Mouse (Mus musculus): ENCODE results near the gene Vill.

Vill gene

DNA sequence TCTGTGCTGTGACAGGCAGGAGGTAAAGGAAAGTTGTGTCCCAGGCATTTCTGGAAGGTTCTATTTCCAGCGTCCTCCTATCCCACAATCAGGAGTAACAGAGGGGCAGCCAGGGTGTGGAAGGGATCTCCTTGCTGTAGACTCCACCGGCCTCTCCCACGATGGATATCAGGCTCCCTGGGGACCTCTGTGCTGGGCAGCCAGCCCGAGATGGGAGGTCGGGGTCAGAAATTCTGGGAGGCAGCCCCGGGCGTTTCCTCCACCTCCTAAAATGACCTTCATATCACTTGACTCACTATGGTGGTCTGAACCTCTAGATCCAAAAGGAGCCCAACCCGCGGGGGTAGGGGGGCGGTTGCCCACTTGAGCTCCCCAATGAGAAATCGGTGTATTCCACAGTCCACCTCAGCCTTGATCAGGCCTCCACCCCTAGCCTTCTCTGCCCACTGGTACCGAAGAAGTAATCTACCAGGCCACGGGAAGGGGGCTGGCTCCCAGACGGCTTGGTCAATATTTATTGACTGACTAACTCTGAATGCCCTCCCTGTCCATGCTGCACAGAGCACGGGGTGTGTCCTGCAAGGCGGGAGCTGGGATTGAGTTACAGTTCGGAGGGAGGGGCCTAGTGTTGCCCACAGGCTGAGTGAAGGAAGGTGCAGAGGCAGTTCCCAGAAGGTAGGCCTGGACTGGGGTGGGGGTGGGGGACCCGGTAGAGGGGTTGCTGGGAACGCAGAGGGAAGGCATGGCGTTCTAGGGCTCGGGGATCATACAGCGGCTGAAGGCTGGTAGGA, at the start of gene Vill:
Vill (plus strand) TSS at position 625 of the 791 bp plus-strand sequence.
- no peak for DNase-seq (ENCODE audit: low spot score)

GRCm38 (mm10) chr9:119003990-119004702, 48.4 kb upstream of the Vill start:
- no peak for DNase-seq (ENCODE audit: low spot score)

DNA sequence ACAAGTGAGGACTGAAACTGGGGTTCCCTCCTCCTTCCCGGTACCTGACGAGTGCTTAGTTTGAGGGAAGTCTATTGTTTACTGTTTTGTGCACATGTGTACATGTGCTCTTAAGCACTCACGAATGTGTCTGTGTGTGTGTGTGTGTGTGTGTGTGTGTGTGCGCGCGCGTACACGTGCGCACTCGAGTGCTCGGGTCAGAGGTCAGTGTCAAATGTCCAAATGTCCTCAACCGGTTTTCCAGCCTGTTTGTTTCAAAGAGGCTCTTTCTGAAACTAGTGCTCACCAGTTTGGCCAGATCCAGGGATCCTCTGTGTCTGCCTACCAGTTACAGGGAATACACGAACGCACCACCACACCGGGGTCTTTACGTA, 47.9 kb upstream of the Vill start:
- no peak for DNase-seq (ENCODE audit: low spot score)

- DNase-seq (ENCODE audit: low spot score): no peak
Measured at GRCm38 (mm10) chr9:119005303-119006029, 47.1 kb upstream of the Vill start.

DNA sequence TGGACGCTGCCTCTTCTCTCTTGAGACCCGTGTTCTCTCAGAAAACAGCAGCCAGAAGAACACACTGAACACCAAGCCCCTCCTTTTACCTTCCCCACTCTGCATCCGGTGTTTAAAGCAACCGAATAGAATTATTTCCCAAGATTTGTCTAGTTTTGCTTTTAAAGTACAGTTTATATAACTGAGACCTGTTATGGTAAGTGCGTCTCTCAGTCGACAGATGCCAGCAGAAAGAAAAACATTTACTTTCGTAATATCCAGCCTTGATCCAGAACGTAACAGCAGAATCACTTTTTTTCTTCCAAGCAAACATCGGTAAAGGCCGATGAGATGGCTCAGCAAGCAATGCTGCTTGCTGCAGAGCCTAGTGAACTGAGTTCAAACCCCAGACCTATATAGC, 45.3 kb upstream of the Vill start:
- no peak for DNase-seq (ENCODE audit: low spot score)

DNA sequence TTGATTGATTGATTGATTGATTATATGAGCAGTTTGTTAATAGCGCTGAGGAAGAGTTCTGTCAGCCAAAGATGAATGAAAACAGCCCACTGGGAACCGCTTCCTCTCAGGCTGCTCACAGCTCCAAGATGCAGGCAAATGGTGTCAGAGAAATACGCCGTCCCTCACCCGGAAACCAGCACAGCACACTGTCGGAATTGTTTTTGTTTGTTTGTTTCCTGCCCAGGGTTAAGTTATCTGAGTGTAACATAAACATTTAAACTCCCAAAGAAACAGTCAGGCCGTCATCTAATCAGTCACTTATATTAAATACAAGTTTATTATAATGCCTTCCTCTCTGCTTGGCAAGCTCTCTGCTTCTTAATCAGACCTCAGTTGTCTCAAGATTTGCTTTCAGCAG, 43.7 kb upstream of the Vill start:
- DNase-seq (ENCODE audit: low spot score): no peak

DNA sequence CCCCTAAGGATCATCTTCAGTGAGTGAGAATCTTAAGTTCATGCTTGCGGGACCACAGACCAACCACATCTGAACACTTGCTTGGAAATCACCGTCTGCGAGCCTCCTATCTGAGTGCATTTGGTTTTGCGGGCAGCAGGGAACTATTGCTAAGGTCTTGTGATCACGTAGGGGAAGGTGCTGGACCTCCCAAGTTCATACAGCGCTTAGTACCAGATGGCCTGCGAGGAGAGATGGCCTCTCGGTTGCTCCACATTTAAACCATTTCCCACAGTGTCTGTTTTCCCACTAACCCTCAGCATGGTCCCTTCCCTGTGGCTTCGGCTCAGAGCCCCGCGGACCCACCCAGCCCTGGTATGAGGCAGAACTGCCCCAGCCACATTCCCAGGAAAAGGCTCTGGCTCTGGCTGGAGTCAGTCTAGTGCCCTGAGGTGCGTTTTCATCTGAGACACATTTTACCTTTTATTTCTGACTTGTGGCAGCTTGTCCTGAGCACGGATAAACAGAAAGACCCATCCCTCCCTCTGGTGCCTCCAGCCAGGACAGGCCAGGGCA, 42.3 kb upstream of the Vill start:
- no peak for DNase-seq (ENCODE audit: low spot score)

GRCm38 (mm10) chr9:119016785-119017507, 35.6 kb upstream of the Vill start:
- no peak for DNase-seq (ENCODE audit: low spot score)

DNA sequence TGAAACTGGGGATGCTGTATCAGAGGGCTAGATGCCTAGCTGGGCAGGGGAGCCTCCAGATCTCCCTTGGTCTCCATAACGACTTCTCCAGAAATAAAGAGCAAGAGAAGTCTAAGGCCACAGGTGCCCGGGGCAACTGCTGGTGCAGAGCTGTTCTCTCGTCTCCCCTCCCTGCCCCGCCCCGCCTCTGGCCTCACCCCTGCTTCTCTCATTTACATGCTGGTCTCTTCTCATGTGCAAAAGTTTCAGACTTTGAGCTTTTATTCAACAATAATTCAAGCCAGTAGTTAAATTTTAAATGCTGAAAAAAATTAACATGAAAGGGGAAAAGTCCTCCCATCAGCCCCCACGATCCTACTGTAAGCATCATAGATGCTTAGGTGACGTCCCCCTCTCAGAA, 30.8 kb upstream of the Vill start:
- no peak for DNase-seq (ENCODE audit: low spot score)

GRCm38 (mm10) chr9:119025263-119025662, 27.3 kb upstream of the Vill start:
- no peak for DNase-seq (ENCODE audit: low spot score)

DNA sequence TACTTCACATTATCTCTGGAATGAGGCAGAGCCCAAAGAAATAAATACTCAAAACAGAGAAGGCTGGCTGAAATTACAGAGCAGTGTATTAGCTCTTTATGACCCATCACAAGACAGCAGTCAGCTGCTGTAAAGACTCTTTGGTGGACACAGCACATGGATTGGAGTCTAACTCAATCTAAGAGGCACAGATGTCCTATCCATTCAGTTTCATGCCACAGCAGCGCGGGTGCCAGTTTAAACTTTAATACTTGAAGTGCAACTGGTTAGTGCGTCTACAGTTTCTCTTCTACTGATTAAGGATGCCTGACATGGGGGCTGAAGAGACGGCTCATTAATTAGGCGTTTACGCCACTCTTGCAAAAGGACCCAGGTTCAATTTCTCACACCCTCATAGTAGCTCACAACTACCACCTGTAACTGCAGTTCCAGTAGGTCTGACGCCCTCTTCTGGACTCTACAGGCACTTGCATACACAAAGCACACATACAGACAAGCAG, 26.7 kb upstream of the Vill start:
- no peak for DNase-seq (ENCODE audit: low spot score)

- no peak for DNase-seq (ENCODE audit: low spot score)
Measured at GRCm38 (mm10) chr9:119027337-119027736, 25.2 kb upstream of the Vill start.

DNA sequence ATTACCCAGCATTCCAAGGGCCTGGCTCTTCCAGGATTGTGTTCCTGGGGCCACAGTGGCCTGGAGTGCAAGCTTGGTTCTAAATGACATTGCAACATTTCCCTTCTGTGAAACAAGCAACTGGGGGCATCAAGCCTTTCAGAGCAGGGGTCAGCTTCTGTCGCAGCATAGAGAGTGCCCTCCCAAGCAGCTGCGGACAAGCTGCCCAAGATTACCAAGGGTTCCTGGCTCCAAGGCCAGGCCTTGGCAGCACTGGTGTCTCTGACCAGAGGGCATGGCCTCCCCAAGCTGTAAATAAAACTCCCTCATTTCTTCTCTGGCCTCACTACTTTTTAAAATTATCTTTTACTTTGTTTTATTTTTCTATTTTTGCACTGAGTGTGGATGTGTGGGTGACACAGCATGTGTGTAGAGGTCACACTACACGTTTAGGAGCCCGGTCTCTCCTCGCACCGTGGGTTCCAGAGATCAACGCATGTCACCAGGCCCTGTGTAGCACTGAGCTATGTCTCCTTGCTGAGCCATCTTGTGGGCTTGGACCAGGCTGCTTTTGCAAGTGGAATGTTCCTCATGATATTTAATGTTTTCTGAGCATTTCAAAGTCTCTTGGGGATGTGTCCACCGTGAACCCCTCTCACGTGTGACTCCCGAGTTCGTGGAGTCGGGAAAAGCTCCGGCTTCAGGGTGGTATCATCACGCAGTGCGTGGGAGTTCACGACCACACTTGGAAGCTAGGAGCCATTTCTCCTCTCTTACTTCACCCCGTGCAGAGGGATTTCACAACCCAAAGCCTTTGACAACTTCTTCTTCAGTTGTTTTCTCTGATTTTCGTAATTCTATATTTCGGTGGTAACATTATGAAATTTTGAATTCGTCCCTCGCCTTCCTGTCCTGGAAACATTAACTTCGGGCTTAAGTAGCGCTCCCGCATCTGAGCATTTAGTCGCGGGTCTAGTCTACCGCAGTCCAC, 24.1 kb upstream of the Vill start:
- no peak for DNase-seq (ENCODE audit: low spot score)

DNA sequence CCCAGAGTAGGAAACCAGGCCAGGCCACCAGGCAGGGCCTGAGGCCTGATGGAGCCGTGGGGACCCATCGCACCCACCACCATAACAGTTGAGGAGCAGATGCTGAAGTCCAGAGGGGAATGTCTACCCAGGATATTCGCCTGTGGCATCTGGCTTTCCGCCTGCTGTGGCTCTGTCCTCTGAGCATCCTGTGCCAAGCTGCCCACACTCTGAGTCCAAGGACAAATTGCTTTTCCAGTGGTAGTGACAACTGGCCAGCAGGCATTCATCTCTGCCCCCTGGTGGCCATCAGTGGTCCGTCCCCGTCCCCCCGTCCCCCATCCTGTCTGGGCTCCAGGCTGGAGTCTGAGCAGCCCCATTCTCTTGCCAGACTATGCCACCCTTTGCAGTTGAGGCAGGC, 23.0 kb upstream of the Vill start:
- no peak for DNase-seq (ENCODE audit: low spot score)

DNA sequence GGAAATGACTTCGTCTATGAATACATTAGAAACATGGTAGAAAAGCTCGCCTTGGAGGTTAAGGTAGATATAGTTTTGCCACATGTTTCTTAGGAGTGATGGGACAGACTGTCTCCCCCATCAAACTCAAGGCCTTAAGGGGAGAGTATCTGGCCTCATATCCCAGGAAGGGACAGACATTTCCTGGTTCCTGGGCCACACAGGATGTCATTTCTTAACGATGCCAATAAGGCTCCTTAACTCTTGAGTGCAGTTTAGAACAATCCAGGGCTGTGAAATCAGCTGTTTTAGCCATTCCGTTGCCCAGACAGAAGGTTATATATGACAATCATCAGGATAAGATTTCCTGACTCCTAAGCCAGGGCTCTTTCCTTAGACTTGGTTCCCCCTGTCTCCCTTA, 21.5 kb upstream of the Vill start:
- no peak for DNase-seq (ENCODE audit: low spot score)

DNA sequence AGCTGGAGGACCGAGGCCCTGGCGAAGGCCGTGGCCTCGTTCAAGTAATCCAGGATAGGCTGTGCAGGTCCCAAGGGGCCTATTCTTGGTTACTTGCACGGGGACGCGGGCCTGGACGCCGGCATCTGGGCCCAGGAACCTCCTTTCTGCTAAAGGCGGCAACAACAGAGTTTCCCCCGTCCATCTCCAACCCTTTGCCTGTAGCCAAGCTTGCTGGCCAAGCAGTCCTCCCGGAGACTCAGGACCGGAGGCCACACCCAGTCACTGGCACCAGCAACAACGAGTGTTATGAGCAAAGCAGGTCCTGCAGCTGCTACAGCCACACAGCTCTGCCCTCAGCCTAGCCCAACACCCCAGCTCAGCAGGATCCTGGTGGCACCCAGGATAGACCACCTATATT, 20.8 kb upstream of the Vill start:
- peak; percentile 65 for DNase-seq (ENCODE audit: low spot score)

DNA sequence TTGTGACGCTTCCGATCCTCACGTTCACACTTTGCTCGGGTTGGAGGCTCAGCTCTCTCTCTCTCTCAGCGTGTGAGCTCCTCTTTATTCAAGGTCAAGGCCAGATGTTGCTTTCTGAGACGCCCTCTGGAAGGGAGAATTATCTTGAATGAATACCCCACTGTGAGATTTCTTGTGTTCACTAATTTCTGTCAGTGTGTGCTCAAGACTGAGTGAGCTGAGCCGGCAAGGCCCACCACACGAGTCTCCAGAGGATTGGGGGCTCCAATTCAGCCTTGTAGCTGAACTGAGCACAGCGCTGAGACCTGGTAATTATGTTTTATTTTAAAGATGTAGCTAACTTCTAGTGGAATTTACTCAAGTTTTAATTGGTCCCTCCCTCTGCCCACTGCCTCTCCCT, 20.0 kb upstream of the Vill start:
- no peak for DNase-seq (ENCODE audit: low spot score)

DNA sequence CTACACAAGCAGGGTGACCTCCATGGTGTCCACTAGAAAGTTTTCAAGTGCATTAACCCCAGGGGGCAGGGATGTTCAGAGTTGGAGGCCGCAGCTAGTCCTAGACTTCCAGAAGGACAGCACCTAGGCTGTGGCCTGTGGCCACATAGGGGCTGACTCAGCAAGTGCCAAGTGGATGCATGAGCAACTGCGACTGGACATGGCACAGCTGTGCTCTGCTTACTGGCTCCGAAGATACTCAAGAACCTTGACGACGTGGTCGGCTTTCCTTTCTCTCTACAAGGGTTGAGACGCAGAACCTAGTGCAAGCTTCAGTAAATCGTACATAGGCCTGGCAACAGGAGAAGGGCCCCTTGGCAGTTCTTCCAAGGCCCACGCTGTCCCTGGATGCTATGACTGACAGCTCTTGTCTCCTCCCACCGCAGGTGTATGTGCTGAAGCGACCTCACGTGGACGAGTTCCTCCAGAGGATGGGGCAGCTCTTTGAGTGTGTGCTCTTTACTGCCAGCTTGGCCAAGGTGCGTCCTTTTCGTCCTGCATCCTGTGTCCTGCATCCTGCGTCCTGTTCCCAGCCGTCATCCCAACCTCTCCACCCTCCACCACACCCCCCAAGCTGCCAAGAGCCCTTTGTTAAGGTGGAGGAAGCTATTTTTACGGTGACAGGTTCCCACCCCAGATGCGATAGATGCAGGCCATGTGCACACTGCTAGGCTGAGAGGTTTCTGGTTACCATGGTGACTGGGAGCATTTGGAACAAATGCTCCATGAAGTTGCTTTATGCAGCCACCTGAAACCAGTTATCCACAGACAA, 19.3 kb upstream of the Vill start:
- DNase-seq (ENCODE audit: low spot score): no peak

DNA sequence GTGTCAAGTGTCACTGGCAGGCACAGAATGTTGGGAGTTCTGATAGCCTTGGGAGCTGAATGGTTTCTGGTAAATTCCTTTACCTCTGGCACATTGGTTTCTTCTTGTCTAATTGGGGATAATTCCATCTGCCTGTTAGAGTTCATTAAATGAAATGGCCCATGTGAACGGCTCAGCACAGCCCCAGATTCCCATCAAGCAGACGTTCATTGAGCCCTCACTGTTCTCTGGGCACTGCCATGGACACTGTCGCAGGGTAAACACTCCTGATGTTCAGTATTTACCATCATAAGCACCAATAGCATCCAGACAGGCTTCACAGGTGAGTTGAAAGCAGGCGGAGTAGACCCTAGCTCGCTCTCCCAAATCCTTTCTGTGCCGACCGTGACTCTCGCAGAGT, 18.5 kb upstream of the Vill start:
- no peak for DNase-seq (ENCODE audit: low spot score)
